Mouse (Mus musculus): ENCODE measurements around the gene Runx1. TPM values are rescaled to one million over a fixed set of nuclear protein-coding genes. Genes with fewer than 3 reads are reported as not detected.

Gene Runx1
- total and polyA plus RNA-seq, 2 experiments from 2014 or later = 1.3 to 2.2 TPM

DNA sequence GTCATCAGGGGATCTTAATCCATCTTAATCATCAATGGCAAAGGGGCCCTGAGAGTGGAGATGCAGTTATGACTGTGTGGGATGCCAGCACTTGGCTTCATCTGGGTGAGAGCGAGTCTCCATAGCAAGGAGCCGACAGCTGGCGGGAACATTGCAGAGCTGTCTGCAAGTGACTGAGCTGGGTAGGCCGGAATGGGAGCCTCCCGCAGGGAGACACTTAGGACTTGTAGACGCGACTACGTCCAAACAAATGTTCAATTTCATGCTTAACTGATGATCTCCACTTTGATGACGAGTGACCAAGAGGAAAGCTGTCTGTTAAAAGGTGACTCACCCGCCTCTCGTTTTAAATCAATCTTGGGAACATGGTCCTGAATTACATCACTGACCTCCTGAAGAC lies 37.5 kb downstream of the Runx1 start:
- peak; percentile 27 for DNase-seq (ENCODE audit: low spot score)
- Histone ChIP-seq H3K4me1 (ENCODE audit: insufficient read depth, low read length) (no peaks in the 10 kb centered on the region), H3K9ac (replicated peaks; ENCODE audit: low read length) (no peak overlapping the region), H3K4me2 (ENCODE audit: low read depth, low read length) (no peak overlapping the region), H3K27ac (no peak overlapping the region), H3K27me3 (ENCODE audit: insufficient read depth, low read length) (no peaks in the 10 kb centered on the region), H3K4me3 (ENCODE audit: low read length) (no peak overlapping the region), H3K9me3 (ENCODE audit: low read length) (no peaks in the 10 kb centered on the region), H3K36me3 (ENCODE audit: insufficient read depth, low read length) (no peaks in the 10 kb centered on the region)
- no peak for ATAC-seq
- no peak for TF ChIP-seq CTCF (IDR thresholded peaks at IDR 0.05; ENCODE audit: low read depth)
- WGBS = 40% methylated on average over 11 of the region's 11 CpGs

DNA sequence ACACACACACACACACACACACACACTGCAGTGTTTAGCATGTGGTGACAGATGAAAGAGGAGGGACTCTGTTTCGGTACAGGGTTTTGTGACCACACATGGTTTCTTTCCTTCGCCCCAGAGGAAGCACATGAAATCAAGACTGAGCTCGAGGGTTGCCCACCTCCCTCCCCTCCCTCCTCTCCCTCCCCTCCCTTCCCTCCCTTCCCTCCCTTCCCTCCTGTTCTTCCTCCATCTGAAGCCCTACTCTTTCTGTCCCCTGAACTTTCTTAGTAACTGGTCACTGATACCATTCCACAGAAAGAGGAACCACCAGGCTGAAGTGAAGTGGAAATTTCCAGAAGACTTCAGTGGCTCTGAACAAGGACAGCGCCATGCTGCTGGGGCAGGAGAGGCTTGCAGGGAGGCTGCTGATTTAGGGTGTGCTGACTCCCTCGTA lies 39.0 kb downstream of the Runx1 start:
- 69% methylated on average over 5 of the region's 5 CpGs for WGBS
- DNase-seq (ENCODE audit: low spot score) (no peak), ATAC-seq (no peak)
- Histone ChIP-seq H3K27ac (no peak overlapping the region), H3K4me1 (ENCODE audit: insufficient read depth, low read length) (no peaks in the 10 kb centered on the region), H3K9me3 (ENCODE audit: low read length) (no peaks in the 10 kb centered on the region), H3K4me3 (ENCODE audit: low read length) (no peak overlapping the region), H3K9ac (replicated peaks; ENCODE audit: low read length) (no peak overlapping the region), H3K36me3 (ENCODE audit: insufficient read depth, low read length) (no peaks in the 10 kb centered on the region), H3K4me2 (ENCODE audit: low read depth, low read length) (no peak overlapping the region), H3K27me3 (ENCODE audit: insufficient read depth, low read length) (no peaks in the 10 kb centered on the region)
- TF ChIP-seq CTCF (IDR thresholded peaks at IDR 0.05; ENCODE audit: low read depth) = no peak

DNA sequence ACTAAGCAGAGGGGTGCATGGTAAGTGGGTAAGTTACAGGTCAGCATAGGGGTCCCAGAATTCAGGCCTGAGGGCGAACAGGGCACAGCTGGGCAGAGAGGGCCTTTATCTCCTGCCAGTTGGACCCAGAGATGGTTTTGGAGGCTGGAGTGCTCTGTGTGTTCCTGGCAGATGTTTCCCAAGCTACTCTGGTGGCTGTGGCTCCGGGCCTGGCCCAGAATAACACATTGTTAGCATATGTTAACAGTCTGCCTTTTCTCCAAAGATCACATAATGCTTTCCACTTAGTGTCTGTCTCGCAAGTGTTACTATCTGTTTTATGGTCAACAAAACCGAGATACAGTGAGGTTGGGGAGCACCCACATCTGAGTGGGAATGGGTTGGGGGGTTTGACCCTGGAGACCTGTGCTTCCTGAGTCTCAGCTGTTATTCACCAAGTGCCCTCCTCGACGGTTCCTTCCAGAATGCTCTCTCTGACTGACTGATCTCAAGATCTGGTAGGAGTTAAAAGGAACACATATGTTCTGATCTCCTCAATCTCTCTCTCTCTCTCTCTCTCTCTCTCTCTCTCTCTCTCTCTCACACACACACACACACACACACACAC lies 39.6 kb downstream of the Runx1 start:
- DNase-seq (ENCODE audit: low spot score) = no peak
- Histone ChIP-seq H3K4me2 (ENCODE audit: low read depth, low read length) (no peak overlapping the region), H3K9me3 (ENCODE audit: low read length) (no peaks in the 10 kb centered on the region), H3K9ac (replicated peaks; ENCODE audit: low read length) (no peak overlapping the region), H3K4me1 (ENCODE audit: insufficient read depth, low read length) (no peaks in the 10 kb centered on the region), H3K36me3 (ENCODE audit: insufficient read depth, low read length) (no peaks in the 10 kb centered on the region), H3K4me3 (ENCODE audit: low read length) (no peak overlapping the region), H3K27me3 (ENCODE audit: insufficient read depth, low read length) (no peaks in the 10 kb centered on the region), H3K27ac (no peak overlapping the region)
- WGBS = 77% methylated on average over 6 of the region's 6 CpGs
- no peak for ATAC-seq
- no peak for TF ChIP-seq CTCF (IDR thresholded peaks at IDR 0.05; ENCODE audit: low read depth)

GRCm38 (mm10) chr16:92783651-92784131 lies 42.3 kb downstream of the Runx1 start:
- DNase-seq (ENCODE audit: low spot score) = peak; percentile 59
- TF ChIP-seq CTCF (IDR thresholded peaks at IDR 0.05; ENCODE audit: low read depth) = no peak

GRCm38 (mm10) chr16:92782408-92782807 lies 43.5 kb downstream of the Runx1 start:
- Histone ChIP-seq H3K4me3 (ENCODE audit: low read length) (no peak overlapping the region), H3K9ac (replicated peaks; ENCODE audit: low read length) (no peak overlapping the region), H3K4me2 (ENCODE audit: low read depth, low read length) (no peak overlapping the region), H3K4me1 (ENCODE audit: insufficient read depth, low read length) (no peaks in the 10 kb centered on the region), H3K36me3 (ENCODE audit: insufficient read depth, low read length) (no peaks in the 10 kb centered on the region), H3K9me3 (ENCODE audit: low read length) (no peaks in the 10 kb centered on the region), H3K27me3 (ENCODE audit: insufficient read depth, low read length) (no peaks in the 10 kb centered on the region), H3K27ac (no peak overlapping the region)
- no peak for DNase-seq (ENCODE audit: low spot score)
- 84% methylated on average over 6 of the region's 6 CpGs for WGBS
- TF ChIP-seq CTCF (IDR thresholded peaks at IDR 0.05; ENCODE audit: low read depth) = no peak
- no peak for ATAC-seq

More at GRCm38 (mm10) chr16:92783651-92784131, 42.3 kb downstream of the Runx1 start:
- H3K9me3 ChIP-seq (ENCODE audit: low read length) = no peaks in the 10 kb centered on the region
- H3K36me3 ChIP-seq (ENCODE audit: insufficient read depth, low read length) = no peaks in the 10 kb centered on the region
- no peak overlapping the region for H3K9ac ChIP-seq (replicated peaks; ENCODE audit: low read length)
- 52% methylated on average over 7 of the region's 7 CpGs for WGBS
- H3K4me3 ChIP-seq (ENCODE audit: low read length) = no peak overlapping the region
- no peaks in the 10 kb centered on the region for H3K27me3 ChIP-seq (ENCODE audit: insufficient read depth, low read length)
- no peak for ATAC-seq
- H3K4me2 ChIP-seq (ENCODE audit: low read depth, low read length) = no peak overlapping the region
- no peaks in the 10 kb centered on the region for H3K4me1 ChIP-seq (ENCODE audit: insufficient read depth, low read length)
- no peak overlapping the region for H3K27ac ChIP-seq

- no peaks in the 10 kb centered on the region for H3K4me1 ChIP-seq (ENCODE audit: insufficient read depth, low read length)
- H3K27ac ChIP-seq = no peak overlapping the region
- DNase-seq (ENCODE audit: low spot score) (no peak), ATAC-seq (no peak)
- no peak overlapping the region for H3K9ac ChIP-seq (replicated peaks; ENCODE audit: low read length)
- no peak for TF ChIP-seq CTCF (IDR thresholded peaks at IDR 0.05; ENCODE audit: low read depth)
- H3K4me3 ChIP-seq (ENCODE audit: low read length) = no peak overlapping the region
- no peaks in the 10 kb centered on the region for H3K27me3 ChIP-seq (ENCODE audit: insufficient read depth, low read length)
- no peaks in the 10 kb centered on the region for H3K36me3 ChIP-seq (ENCODE audit: insufficient read depth, low read length)
- H3K4me2 ChIP-seq (ENCODE audit: low read depth, low read length) = no peak overlapping the region
- H3K9me3 ChIP-seq (ENCODE audit: low read length) = no peaks in the 10 kb centered on the region
- 91% methylated on average over 9 of the region's 9 CpGs for WGBS
These were observed 46.0 kb downstream of the Runx1 start for GRCm38 (mm10) chr16:92779896-92780435.

DNA sequence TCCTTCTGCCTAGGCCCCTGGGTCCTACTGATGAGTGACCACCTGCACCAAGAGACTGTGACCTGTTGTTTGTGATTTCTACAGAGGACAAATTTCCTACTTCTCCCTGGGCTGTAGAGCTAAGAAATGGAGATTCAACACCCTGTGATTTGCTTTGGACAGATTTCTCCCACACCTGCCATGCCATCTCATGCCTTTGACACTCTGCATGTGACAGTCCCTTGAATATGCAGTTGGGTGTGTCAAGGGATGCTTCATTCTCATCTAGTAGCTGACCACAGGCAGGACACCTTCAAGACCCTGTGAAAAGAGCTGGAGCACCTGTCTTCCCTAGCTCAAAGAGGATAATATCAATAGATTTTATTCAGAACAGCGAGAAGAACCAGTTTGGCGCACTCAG lies 46.8 kb downstream of the Runx1 start:
- no peak overlapping the region for H3K4me2 ChIP-seq (ENCODE audit: low read depth, low read length)
- 92% methylated on average over 2 of the region's 2 CpGs for WGBS
- H3K27ac ChIP-seq = no peak overlapping the region
- H3K9ac ChIP-seq (replicated peaks; ENCODE audit: low read length) = no peak overlapping the region
- DNase-seq (ENCODE audit: low spot score) = no peak
- ATAC-seq = no peak
- no peaks in the 10 kb centered on the region for H3K9me3 ChIP-seq (ENCODE audit: low read length)
- H3K4me1 ChIP-seq (ENCODE audit: insufficient read depth, low read length) = no peaks in the 10 kb centered on the region
- H3K36me3 ChIP-seq (ENCODE audit: insufficient read depth, low read length) = no peaks in the 10 kb centered on the region
- TF ChIP-seq CTCF (IDR thresholded peaks at IDR 0.05; ENCODE audit: low read depth) = no peak
- no peak overlapping the region for H3K4me3 ChIP-seq (ENCODE audit: low read length)
- no peaks in the 10 kb centered on the region for H3K27me3 ChIP-seq (ENCODE audit: insufficient read depth, low read length)
